Mouse (Mus musculus) neural tube, embryonic 13.5 days (tissue): ENCODE results near the gene Mtx1. TPM values are rescaled to one million over a fixed set of nuclear protein-coding genes. Genes with fewer than 3 reads are reported as not detected.
"Not testable (repeated sequence)": the region's sequence is repeated elsewhere in the genome, so short reads cannot be mapped to it uniquely, and the experiment has no call there.

ENCODE experiments used
- ATAC-seq: fragments of 200-750 bp; cut with Nextera tagmentation; 2 replicates; pipeline ENCODE4 v1.8.0; 2017; ENCODE audit warnings: low read depth, mild to moderate bottlenecking, moderate TSS enrichment, moderate library complexity
- H3K27ac ChIP-seq: fragments of 300-500 bp; sonication (generic); replicated peaks from 2 replicates; pipeline ENCODE4 v1.5.1; 2015; ENCODE audit warnings: moderate library complexity, mild to moderate bottlenecking, inconsistent platforms
- H3K27me3 ChIP-seq: fragments of 300-500 bp; sonication (generic); 2 replicates; pipeline ENCODE4 v1.6.1; 2015; ENCODE audit warnings: mild to moderate bottlenecking, inconsistent platforms
- H3K36me3 ChIP-seq: fragments of 300-500 bp; sonication (generic); 2 replicates; pipeline ENCODE4 v1.6.1; 2015; ENCODE audit warnings: mild to moderate bottlenecking, inconsistent platforms
- H3K4me1 ChIP-seq: fragments of 300-500 bp; sonication (generic); replicated peaks from 2 replicates; pipeline ENCODE4 v1.6.1; 2015; ENCODE audit warnings: inconsistent platforms
- H3K4me2 ChIP-seq: fragments of 300-500 bp; sonication (generic); 2 replicates; pipeline ENCODE4 v1.6.1; 2015; ENCODE audit warnings: inconsistent platforms, mild to moderate bottlenecking, moderate library complexity
- H3K4me3 ChIP-seq: fragments of 300-500 bp; sonication (generic); 2 replicates; pipeline ENCODE4 v1.5.1; 2015; ENCODE audit warnings: mild to moderate bottlenecking, inconsistent platforms
- H3K9ac ChIP-seq: fragments of 300-500 bp; sonication (generic); 2 replicates; pipeline ENCODE4 v1.6.1; 2015; ENCODE audit warnings: moderate library complexity, mild to moderate bottlenecking, inconsistent platforms
- H3K9me3 ChIP-seq: fragments of 300-500 bp; sonication (generic); 2 replicates; pipeline ENCODE4 v1.6.1; 2016; ENCODE audit warnings: inconsistent platforms
- WGBS: fragments of 180-500 bp; shearing (Covaris S2); methylation state at CpG from one replicate; pipeline ENCODE4 v1.1.7; 2015; 5-methylcytosine and 5-hydroxymethylcytosine counted together
- polyA plus RNA-seq: library from polyadenylated mRNA; unstranded; fragments of >200 nt; fragmentation: Nextera tagmentation; extraction: Ambion mirVana; gene quantifications from 2 replicates; pipeline ENCODE4 v1.2.1, GENCODE M21; 2015

Gene Mtx1
- polyA plus RNA-seq, 1 experiment from 2014 or later = 157 TPM

DNA sequence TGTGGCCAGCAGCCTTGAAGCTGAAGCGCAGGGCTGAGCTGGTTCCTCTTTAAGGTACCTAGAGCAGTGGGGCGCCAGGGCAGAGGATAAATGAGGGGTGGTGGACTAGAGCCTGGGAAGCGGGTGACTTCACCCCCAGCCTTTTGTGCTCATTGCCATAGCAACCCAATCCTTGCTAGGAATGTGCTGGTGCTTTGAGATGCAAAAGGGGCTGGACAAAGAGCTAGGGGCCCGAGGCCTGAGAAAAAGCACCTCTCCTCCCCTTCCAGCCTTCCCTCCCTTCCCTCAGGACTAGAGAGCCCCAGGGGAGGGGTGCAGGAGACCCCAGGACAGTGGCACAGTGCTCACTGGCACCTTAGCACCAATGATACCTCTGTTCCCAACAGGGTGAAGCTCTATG, 970 bp downstream of the Mtx1 start:
- H3K27me3 ChIP-seq = no peaks in the 10 kb centered on the region
- peak overlapping the region; percentile 79 for H3K4me2 ChIP-seq
- peak overlapping the region; percentile 92 for H3K27ac ChIP-seq
- no peaks in the 10 kb centered on the region for H3K9me3 ChIP-seq
- peak overlapping the region; percentile 79 for H3K9ac ChIP-seq
- H3K4me3 ChIP-seq = peak overlapping the region; percentile 50
- peaks cover 70% of the 10 kb centered on the region for H3K4me1 ChIP-seq
- peaks cover 17% of the 10 kb centered on the region for H3K36me3 ChIP-seq
- whole genome bisulfite sequencing = 9% methylated on average over 4 of the region's 4 CpGs
- ATAC-seq = peak; percentile 48

DNA sequence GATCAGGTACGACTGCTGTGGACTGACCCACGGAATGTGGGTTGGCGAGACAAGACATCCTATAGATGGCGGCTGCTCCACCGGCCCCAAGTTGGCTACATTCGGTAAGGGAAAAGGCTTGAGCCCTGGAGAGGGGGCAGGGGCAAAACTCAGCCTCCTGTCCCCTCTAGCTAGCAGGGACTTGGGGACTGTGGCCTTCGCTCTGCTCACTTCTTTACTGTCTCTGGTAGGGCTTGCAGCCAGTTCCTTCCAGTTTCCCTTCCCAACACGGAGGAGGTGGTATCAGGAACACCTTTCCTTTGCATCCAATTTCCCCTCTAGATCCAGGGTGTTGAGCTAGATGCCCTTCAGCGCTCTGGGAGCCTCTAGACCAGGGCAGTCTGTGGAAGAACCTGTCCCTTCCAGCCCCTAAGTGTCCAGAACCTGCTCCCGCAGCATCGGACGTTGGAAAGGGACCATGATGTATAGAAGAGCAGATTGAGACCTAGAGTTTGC, 1.5 kb downstream of the Mtx1 start:
- peak overlapping the region; percentile 79 for H3K4me2 ChIP-seq
- ATAC-seq = no peak

DNA sequence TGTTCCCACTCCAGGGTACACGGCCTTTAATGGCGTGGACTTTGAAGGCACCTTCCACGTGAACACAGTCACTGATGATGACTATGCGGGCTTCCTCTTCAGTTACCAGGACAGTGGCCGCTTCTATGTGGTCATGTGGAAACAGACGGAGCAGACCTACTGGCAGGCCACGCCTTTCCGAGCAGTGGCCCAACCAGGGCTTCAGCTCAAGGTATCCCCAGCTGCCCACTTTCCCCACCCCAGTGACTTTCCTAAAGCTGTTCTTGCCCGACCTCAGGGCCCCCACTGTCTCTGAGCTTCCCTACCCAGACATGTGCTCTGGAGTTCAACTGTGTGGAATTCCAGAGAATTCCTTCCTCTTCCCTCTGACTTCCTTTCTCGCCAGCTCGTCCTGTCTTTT, 2.1 kb downstream of the Mtx1 start:
- H3K9ac ChIP-seq = peak overlapping the region; percentile 79
- peak overlapping the region; percentile 79 for H3K4me2 ChIP-seq
- peak overlapping the region; percentile 50 for H3K4me3 ChIP-seq
- H3K36me3 ChIP-seq = peaks cover 17% of the 10 kb centered on the region
- peak overlapping the region; percentile 92 for H3K27ac ChIP-seq
- ATAC-seq = no peak
- 32% methylated on average over 11 of the region's 11 CpGs for WGBS
- no peaks in the 10 kb centered on the region for H3K27me3 ChIP-seq
- peaks cover 74% of the 10 kb centered on the region for H3K4me1 ChIP-seq
- H3K9me3 ChIP-seq = no peaks in the 10 kb centered on the region

More for the DNA sequence above, 1.5 kb downstream of the Mtx1 start:
- WGBS = 21% methylated on average over 12 of the region's 12 CpGs
- H3K9ac ChIP-seq = peak overlapping the region; percentile 79
- H3K36me3 ChIP-seq = peaks cover 17% of the 10 kb centered on the region
- H3K9me3 ChIP-seq = no peaks in the 10 kb centered on the region
- H3K27me3 ChIP-seq = no peaks in the 10 kb centered on the region
- H3K4me1 ChIP-seq = peaks cover 70% of the 10 kb centered on the region
- H3K27ac ChIP-seq = peak overlapping the region; percentile 92
- peak overlapping the region; percentile 50 for H3K4me3 ChIP-seq

DNA sequence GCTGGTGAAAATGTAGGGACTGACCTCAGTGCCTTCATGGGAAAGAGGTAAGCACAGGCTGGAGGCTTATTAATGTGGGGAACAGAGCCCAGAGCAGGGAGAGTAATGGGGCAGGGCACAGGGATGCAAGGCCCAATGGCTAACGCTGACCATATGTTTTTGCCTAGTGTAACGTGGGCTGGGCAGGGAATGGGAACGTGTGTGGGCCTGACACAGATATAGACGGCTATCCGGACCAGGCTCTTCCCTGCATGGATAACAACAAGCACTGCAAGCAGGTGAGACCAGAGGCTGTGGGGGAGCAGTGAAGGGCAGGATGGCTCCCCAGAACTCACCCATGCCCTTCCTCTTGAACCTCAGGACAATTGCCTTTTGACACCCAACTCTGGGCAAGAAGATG, 5.7 kb downstream of the Mtx1 start:
- Histone ChIP-seq H3K27me3 (no peaks in the 10 kb centered on the region), H3K4me2 (no peak overlapping the region), H3K9me3 (no peaks in the 10 kb centered on the region), H3K9ac (peak overlapping the region; percentile 32; the same call in 1 of the 2 replicates), H3K4me3 (no peak overlapping the region), H3K4me1 (peaks cover 58% of the 10 kb centered on the region), H3K36me3 (peaks cover 24% of the 10 kb centered on the region), H3K27ac (no peak overlapping the region)
- ATAC-seq = no peak
- 65% methylated on average over 5 of the region's 5 CpGs for WGBS

DNA sequence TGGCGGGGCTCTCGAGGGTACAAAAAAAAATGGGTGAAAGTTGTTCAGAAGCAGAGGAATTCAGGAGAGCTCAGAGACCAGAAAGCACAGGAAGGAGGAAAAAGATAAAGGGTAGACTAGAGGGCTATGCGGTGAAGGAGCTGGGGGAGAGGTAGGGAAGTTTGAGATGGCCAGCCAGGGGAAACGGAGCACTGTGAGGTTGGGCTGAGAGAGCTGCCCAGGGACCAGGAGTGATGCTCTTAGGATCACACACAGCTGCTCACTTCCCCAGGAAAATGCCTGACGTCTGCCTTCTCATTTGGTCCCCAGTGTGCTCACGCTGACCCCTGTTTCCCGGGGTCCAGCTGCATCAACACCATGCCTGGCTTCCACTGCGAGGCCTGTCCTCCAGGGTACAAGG, 7.3 kb downstream of the Mtx1 start:
- peaks cover 58% of the 10 kb centered on the region for H3K4me1 ChIP-seq
- H3K36me3 ChIP-seq = peaks cover 24% of the 10 kb centered on the region
- no peak overlapping the region for H3K4me3 ChIP-seq
- H3K9ac ChIP-seq = 0 out of 2 replicates have a peak overlapping the region, but pooled peaks have one; percentile 22
- ATAC-seq = no peak
- H3K4me2 ChIP-seq = no peak overlapping the region
- H3K27ac ChIP-seq = peak overlapping the region; percentile 23; the same call in 1 of the 2 replicates
- WGBS = 43% methylated on average over 8 of the region's 8 CpGs
- H3K9me3 ChIP-seq = no peaks in the 10 kb centered on the region
- H3K27me3 ChIP-seq = no peaks in the 10 kb centered on the region

DNA sequence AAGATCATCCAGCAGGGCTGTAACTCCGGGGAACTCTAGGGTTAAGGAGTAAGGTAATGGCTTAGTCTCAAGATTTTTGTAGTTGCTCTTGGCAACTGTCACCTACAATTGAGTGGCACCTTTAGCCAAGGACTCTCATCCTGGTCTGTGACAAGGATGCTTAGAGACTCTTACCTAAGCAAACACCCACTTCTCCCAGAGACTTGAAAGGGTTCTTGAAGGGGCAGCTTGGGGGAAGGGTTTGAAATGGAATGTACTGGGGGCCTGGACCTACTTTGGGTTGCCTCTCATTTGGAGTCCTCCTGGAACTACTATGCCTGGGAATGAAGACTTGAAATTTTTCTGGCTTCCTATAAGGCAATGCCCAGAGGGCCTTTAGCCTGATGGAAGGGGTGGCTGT, 8.6 kb downstream of the Mtx1 start:
- ATAC-seq = no peak
- WGBS = 86% methylated on average over 1 of the region's 1 CpGs
- no peak overlapping the region for H3K4me2 ChIP-seq
- H3K27ac ChIP-seq = no peak overlapping the region
- H3K9ac ChIP-seq = no peak overlapping the region
- no peaks in the 10 kb centered on the region for H3K9me3 ChIP-seq
- H3K4me3 ChIP-seq = no peak overlapping the region
- no peaks in the 10 kb centered on the region for H3K27me3 ChIP-seq
- H3K36me3 ChIP-seq = peaks cover 19% of the 10 kb centered on the region
- peaks cover 49% of the 10 kb centered on the region for H3K4me1 ChIP-seq

DNA sequence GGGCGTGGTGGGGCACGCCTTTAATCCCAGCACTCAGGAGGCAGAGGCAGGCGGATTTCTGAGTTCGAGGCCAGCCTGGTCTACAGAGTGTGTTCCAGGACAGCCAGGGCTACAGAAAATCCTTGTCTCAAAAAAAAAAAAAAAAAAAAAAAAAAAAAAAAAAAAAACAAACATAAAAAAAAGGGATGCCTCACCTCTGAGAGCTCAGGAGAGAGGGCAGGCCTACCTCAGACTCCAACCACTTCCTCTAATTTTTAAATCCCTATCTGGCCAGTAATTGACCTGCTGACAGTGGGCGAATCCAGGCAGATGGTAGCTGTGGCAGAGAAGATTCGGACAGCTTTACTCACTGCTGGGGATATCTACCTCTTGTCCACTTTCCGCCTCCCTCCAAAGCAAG, 10.5 kb downstream of the Mtx1 start:
- H3K4me3 ChIP-seq = not testable (repeated sequence)

DNA sequence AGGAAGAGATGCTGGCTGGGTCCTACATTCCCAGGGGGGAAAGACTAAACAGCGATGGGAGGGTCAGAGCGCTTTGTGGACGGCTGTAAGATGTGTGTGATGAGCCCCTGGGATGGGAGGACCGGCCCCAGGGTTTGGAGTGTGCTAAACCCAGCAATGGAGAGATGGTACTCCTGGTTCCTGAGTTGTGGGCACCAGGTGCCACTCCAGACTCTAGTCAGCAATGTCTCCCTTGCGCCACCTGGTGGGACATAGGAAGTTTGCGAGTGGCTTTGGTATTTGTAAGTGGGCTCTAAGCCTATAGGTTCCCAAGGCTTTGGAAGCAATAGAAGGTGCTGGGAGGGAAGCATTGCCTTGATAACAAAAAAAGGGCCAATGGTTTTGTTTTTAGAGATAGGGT, 11.0 kb downstream of the Mtx1 start:
- peak overlapping the region; percentile 81 for H3K9ac ChIP-seq
- peaks cover 55% of the 10 kb centered on the region for H3K4me1 ChIP-seq
- WGBS = 0% methylated on average over 6 of the region's 6 CpGs
- H3K27ac ChIP-seq = peak overlapping the region; percentile 97
- no peaks in the 10 kb centered on the region for H3K9me3 ChIP-seq
- H3K4me2 ChIP-seq = peak overlapping the region; percentile 73
- H3K27me3 ChIP-seq = no peaks in the 10 kb centered on the region
- H3K36me3 ChIP-seq = peaks cover 9% of the 10 kb centered on the region
- ATAC-seq = peak; percentile 22; the same call in 1 of the 2 replicates
- peak overlapping the region; percentile 75 for H3K4me3 ChIP-seq

More for the DNA sequence above, 10.5 kb downstream of the Mtx1 start:
- H3K27me3 ChIP-seq, H3K9me3 ChIP-seq, H3K27ac ChIP-seq, ATAC-seq, H3K9ac ChIP-seq: not testable (repeated sequence)
- H3K36me3 ChIP-seq = peaks cover 10% of the 10 kb centered on the region
- peak overlapping the region; percentile 73 for H3K4me2 ChIP-seq
- peaks cover 60% of the 10 kb centered on the region for H3K4me1 ChIP-seq
- WGBS = 77% methylated on average over 7 of the region's 7 CpGs

DNA sequence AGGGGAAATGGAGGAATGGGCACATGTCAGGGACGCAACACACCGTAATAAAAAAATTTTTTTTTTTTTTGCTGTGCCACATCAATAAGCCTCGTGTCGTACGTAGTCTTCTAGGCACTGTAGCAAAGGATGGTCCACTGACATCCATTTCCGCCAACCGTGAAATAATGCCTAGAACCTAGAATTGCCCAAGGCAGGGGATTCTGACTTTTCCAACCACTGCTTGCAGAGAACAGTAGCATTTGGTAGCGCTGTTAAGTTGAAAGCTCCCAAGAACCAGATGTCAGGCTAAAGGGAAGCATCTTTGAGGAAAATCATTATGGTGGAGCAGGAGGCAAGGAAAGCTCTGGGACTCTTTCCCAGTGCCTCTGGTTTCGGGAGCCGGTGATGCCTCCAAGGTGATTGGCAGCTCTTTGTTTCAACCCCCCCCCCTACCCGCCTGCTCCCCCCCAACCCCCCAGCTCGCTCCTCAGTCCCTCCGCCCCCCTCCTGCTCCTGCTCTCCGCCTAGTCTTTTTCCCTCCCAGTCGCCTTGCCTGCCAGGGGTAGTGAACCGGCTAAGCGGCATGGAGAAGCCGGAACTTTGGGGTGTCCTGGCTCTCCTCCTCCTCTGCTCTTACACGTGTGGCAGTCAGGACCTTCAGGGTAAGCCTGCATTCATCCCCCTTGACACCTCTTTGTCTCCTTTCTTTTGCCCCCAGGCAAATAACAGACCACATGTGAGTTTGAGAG, 12.0 kb downstream of the Mtx1 start, which contains the start of gene Thbs3:
Gene Thbs3, plus strand, starts transcription at position 500 of the 731 bp plus-strand sequence.
- ATAC-seq = peak; percentile 20
- WGBS = under 1% methylated on average over 19 of the region's 19 CpGs
- peak within 1 kb of the TSS; percentile 73 for H3K4me2 ChIP-seq

DNA sequence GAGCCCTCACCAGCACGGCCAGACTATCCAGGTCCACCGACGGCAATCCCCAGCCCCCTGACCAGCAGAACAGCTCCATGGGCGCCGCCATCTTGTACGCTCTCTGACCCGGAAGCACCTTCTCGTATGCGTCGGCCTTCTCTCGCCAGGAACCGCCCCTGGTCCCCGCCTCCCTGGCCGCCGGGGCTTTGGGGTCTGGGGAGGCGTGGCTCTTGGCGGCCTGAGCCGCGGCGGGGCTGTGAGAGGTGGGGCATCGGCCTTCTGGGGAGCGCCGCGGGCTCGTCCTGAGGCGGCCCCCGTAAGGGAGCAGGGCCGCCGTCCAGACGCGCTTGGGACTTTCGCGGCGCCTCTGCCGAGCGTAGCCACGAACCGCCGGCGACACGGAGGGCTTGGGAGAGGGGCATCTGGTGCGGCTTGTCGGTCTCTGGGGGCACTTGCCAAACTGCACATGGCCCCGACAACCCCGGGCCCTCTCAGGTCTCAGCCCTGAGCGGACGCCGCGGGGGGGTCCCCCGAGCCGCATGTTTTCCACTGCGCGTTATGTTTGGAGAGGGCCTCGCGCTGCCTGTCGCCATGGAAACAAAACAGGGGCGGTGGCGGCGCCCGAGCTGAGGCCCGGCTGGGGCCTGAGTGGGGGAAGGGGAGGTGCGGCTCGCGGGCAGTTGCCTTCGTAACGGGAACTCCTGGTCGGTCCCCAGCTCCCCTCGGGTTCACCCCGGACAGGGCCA, 12.9 kb downstream of the Mtx1 start:
- peak; percentile 88 for ATAC-seq
- Histone ChIP-seq H3K36me3 (peaks cover 21% of the 10 kb centered on the region), H3K4me2 (peak overlapping the region; percentile 73), H3K27me3 (no peaks in the 10 kb centered on the region), H3K4me3 (peak overlapping the region; percentile 75), H3K27ac (peak overlapping the region; percentile 97), H3K4me1 (peaks cover 45% of the 10 kb centered on the region), H3K9ac (peak overlapping the region; percentile 81), H3K9me3 (no peaks in the 10 kb centered on the region)
- WGBS = under 1% methylated on average over 69 of the region's 69 CpGs

More for the DNA sequence above, 12.0 kb downstream of the Mtx1 start, which contains the start of gene Thbs3:
- Histone ChIP-seq H3K4me1 (peaks cover 52% of the 10 kb centered on the region), H3K36me3 (peaks cover 19% of the 10 kb centered on the region), H3K9me3 (no peaks in the 10 kb centered on the region), H3K27ac (peak within 1 kb of the TSS; percentile 97), H3K9ac (peak within 1 kb of the TSS; percentile 81), H3K4me3 (peak within 1 kb of the TSS; percentile 75), H3K27me3 (no peaks in the 10 kb centered on the region)

DNA sequence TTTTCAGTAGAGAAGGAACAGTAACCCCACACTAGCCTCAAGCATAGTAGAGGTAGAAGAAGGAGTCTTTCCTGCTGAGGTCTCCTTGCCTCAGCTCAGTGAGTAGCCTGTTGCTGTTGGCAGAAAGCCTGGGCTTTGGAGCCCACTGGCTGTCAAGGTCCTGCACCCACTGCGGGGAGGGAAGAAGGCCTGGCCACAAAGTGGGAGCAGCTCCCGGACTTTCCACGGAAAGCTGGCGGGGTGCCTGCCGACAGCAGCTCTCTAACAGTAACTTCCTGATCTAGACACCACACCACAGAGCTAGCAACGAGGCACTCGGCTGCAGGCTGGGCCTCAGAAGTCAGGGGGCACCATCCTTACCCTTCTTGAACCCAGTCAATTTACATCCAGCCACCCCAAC, 16.2 kb downstream of the Mtx1 start:
- H3K27me3 ChIP-seq = no peaks in the 10 kb centered on the region
- H3K4me1 ChIP-seq = peaks cover 34% of the 10 kb centered on the region
- 77% methylated on average over 7 of the region's 7 CpGs for WGBS
- H3K9ac ChIP-seq = no peak overlapping the region
- no peaks in the 10 kb centered on the region for H3K9me3 ChIP-seq
- peaks cover 53% of the 10 kb centered on the region for H3K36me3 ChIP-seq
- no peak for ATAC-seq
- H3K4me2 ChIP-seq = no peak overlapping the region
- H3K4me3 ChIP-seq = no peak overlapping the region
- H3K27ac ChIP-seq = no peak overlapping the region

DNA sequence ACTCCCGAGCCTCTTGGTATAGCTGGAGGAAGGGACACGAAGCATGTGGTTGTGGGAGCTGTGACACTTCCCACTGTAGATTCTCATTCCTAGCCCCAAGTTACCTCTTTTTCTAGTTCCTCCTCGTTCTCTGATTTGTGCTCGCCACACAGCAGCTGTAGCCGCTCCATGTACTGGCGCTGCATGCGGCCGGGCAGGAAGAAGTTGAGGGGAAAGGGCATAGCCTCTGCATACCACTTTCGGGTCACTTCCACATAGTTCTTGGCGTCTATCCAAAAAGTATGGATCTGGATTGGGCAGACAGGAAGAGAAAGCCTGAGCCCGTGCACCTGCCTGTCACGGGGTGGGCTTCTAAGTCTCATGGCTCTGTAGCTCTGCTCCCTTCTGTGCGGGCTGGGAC, 16.7 kb downstream of the Mtx1 start:
- ATAC-seq = no peak
- H3K9me3 ChIP-seq = no peaks in the 10 kb centered on the region
- H3K36me3 ChIP-seq = peaks cover 59% of the 10 kb centered on the region

More for the DNA sequence above, 16.7 kb downstream of the Mtx1 start:
- 88% methylated on average over 13 of the region's 13 CpGs for WGBS
- H3K4me2 ChIP-seq = no peak overlapping the region
- no peak overlapping the region for H3K27ac ChIP-seq
- no peak overlapping the region for H3K4me3 ChIP-seq
- no peaks in the 10 kb centered on the region for H3K27me3 ChIP-seq
- H3K4me1 ChIP-seq = peaks cover 29% of the 10 kb centered on the region
- H3K9ac ChIP-seq = no peak overlapping the region
